18 mouse cellular contexts compared by ENCODE assay signal in the genomic region with DNA sequence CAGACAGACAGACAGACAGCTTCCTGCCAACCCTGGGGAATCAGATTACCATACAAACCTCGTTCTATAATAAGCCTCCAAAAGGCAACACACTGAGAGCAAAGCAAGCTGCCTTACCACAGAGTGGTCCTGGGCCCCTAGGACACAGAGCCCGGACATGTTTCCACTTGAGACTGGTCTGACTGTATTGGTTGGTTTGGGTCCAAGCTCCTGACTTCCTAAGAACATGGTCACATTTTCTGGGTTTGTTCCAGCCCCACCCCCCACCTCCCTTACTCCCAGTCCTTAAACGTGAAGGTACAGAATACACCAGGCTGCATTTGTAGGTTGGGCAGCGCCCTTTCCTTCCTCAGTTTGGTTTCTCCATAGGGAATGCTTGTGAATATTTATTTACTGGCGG. TPM values are rescaled to one million over a fixed set of nuclear protein-coding genes. Genes with fewer than 3 reads are reported as not detected.
DNase-seq lines count a peak whose midpoint lies in the region; ATAC-seq and TF ChIP-seq lines count a peak whose summit lies in the region.
"Had no signal": no experiment of that assay in that cellular context is flagged by ENCODE, and none has a peak within 500 bp of the region (broad histone marks: within the 10 kb centered on the region; RNA-seq: fewer than 3 reads in every experiment).

No protein-coding gene starts in this region.

- ATAC-seq in forebrain, embryonic 13.5 days = no peak
- ATAC-seq in forebrain, embryonic 16.5 days = no peak
- no peak for ATAC-seq in hindbrain, embryonic 16.5 days
- no peak for ATAC-seq in forebrain, embryonic 14.5 days
- ATAC-seq in stomach, postnatal 0 days (ENCODE audit: low FRiP score, low TSS enrichment) = no peak
- ATAC-seq: activated CD4-positive, CD25-positive, alpha-beta regulatory T cell, adult 4 months; Patski had no signal

- H3K4me2 ChIP-seq in forebrain, embryonic 13.5 days = no peak overlapping the region
- no peak overlapping the region for H3K4me2 ChIP-seq in forebrain, embryonic 16.5 days (ENCODE audit: low read length)
- H3K4me2 ChIP-seq in hindbrain, embryonic 16.5 days (ENCODE audit: low read length) = no peak overlapping the region
- no peak overlapping the region for H3K4me2 ChIP-seq in forebrain, embryonic 14.5 days (ENCODE audit: low read length)
- no peak overlapping the region for H3K4me2 ChIP-seq in stomach, postnatal 0 days (replicated peaks; ENCODE audit: low read depth)

- H3K27ac ChIP-seq in forebrain, embryonic 13.5 days = peak overlapping the region; percentile 14; the same call in 1 of the 2 replicates
- no peak overlapping the region for H3K27ac ChIP-seq in forebrain, embryonic 16.5 days (ENCODE audit: low read length)
- peak overlapping the region; percentile 66 for H3K27ac ChIP-seq in hindbrain, embryonic 10.5 days
- no peak overlapping the region for H3K27ac ChIP-seq in hindbrain, embryonic 16.5 days (ENCODE audit: low read depth, low read length)
- no peak overlapping the region for H3K27ac ChIP-seq in forebrain, embryonic 14.5 days (ENCODE audit: low read depth, low read length)
- H3K27ac ChIP-seq in stomach, postnatal 0 days (replicated peaks) = no peak overlapping the region
- H3K27ac ChIP-seq: midbrain, embryonic 10.5 days had no signal

- DNase-seq in hindbrain, embryonic 10.5 days (ENCODE audit: low spot score) = no peak
- peak; percentile 34 for DNase-seq in forebrain, embryonic 14.5 days (ENCODE audit: low spot score)
- DNase-seq in stomach, postnatal 0 days (ENCODE audit: low spot score) = no peak
- DNase-seq: adrenal gland, postnatal 14 days; gastrocnemius, postnatal 10 days; heart, postnatal 10 days; kidney, postnatal 4 days; lung, adult 18-20 months; lung, postnatal 4 days; thymus, adult 2 months had no signal

- peaks cover 57% of the 10 kb centered on the region for H3K4me1 ChIP-seq in forebrain, embryonic 13.5 days
- peaks cover 44% of the 10 kb centered on the region for H3K4me1 ChIP-seq in forebrain, embryonic 16.5 days (replicated peaks; ENCODE audit: control insufficient read depth, insufficient read depth, low read length)
- peaks cover 55% of the 10 kb centered on the region for H3K4me1 ChIP-seq in hindbrain, embryonic 10.5 days (replicated peaks)
- peaks cover 6% of the 10 kb centered on the region for H3K4me1 ChIP-seq in hindbrain, embryonic 16.5 days (ENCODE audit: control insufficient read depth, insufficient read depth, low read depth, low read length)
- peaks cover 37% of the 10 kb centered on the region for H3K4me1 ChIP-seq in E14TG2a.4 (replicated peaks; ENCODE audit: low read depth, low read length)
- peaks cover 24% of the 10 kb centered on the region for H3K4me1 ChIP-seq in forebrain, embryonic 14.5 days (ENCODE audit: control insufficient read depth, insufficient read depth, low read length)
- no peaks in the 10 kb centered on the region for H3K4me1 ChIP-seq in stomach, postnatal 0 days (replicated peaks; ENCODE audit: control insufficient read depth, insufficient read depth)

- TF ChIP-seq CTCF in E14TG2a.4 (conservative IDR thresholded peaks at IDR 0.05; ENCODE audit: low read length) = no peak
- no peak for TF ChIP-seq CTCF in stomach, postnatal 0 days (IDR thresholded peaks at IDR 0.05; ENCODE audit: low read depth)

- TF ChIP-seq EP300 in stomach, postnatal 0 days (optimal IDR thresholded peaks at IDR 0.05) = no peak

- no peak overlapping the region for H3K4me3 ChIP-seq in forebrain, embryonic 13.5 days
- no peak overlapping the region for H3K4me3 ChIP-seq in forebrain, embryonic 16.5 days (replicated peaks; ENCODE audit: low read length)
- no peak overlapping the region for H3K4me3 ChIP-seq in hindbrain, embryonic 10.5 days
- H3K4me3 ChIP-seq in hindbrain, embryonic 16.5 days (ENCODE audit: low read length) = no peak overlapping the region
- 0 out of 2 replicates have a peak overlapping the region, but pooled peaks have one; percentile 2 for H3K4me3 ChIP-seq in E14TG2a.4 (replicated peaks; ENCODE audit: low read length)
- H3K4me3 ChIP-seq in forebrain, embryonic 14.5 days (ENCODE audit: low read depth, low read length) = no peak overlapping the region
- H3K4me3 ChIP-seq in stomach, postnatal 0 days (ENCODE audit: low read depth, low read length) = no peak overlapping the region
- H3K4me3 ChIP-seq: midbrain, embryonic 10.5 days; myocyte had no signal

- H3K9ac ChIP-seq in forebrain, embryonic 13.5 days = no peak overlapping the region
- no peak overlapping the region for H3K9ac ChIP-seq in forebrain, embryonic 16.5 days (replicated peaks; ENCODE audit: low read depth, low read length)
- no peak overlapping the region for H3K9ac ChIP-seq in hindbrain, embryonic 16.5 days (ENCODE audit: low read depth, low read length)
- no peak overlapping the region for H3K9ac ChIP-seq in forebrain, embryonic 14.5 days (ENCODE audit: low read length)
- H3K9ac ChIP-seq in stomach, postnatal 0 days (ENCODE audit: low read length) = no peak overlapping the region

- no peaks in the 10 kb centered on the region for H3K9me3 ChIP-seq in forebrain, embryonic 13.5 days (replicated peaks)
- no peaks in the 10 kb centered on the region for H3K9me3 ChIP-seq in forebrain, embryonic 16.5 days (ENCODE audit: control insufficient read depth, low read length)
- H3K9me3 ChIP-seq in hindbrain, embryonic 10.5 days = no peaks in the 10 kb centered on the region
- H3K9me3 ChIP-seq in hindbrain, embryonic 16.5 days (ENCODE audit: control insufficient read depth, low read length) = no peaks in the 10 kb centered on the region
- H3K9me3 ChIP-seq in E14TG2a.4 (ENCODE audit: low read length) = no peaks in the 10 kb centered on the region
- no peaks in the 10 kb centered on the region for H3K9me3 ChIP-seq in forebrain, embryonic 14.5 days (replicated peaks; ENCODE audit: control insufficient read depth, low read length)
- no peaks in the 10 kb centered on the region for H3K9me3 ChIP-seq in stomach, postnatal 0 days (ENCODE audit: control insufficient read depth, low read length)
- H3K9me3 ChIP-seq: midbrain, embryonic 10.5 days had no signal

- WGBS in forebrain, embryonic 13.5 days = 63% methylated on average over 5 of the region's 5 CpGs
- WGBS in forebrain, embryonic 16.5 days = 64% methylated on average over 5 of the region's 5 CpGs
- 63% methylated on average over 5 of the region's 5 CpGs for WGBS in hindbrain, embryonic 10.5 days
- WGBS in hindbrain, embryonic 16.5 days = 51% methylated on average over 5 of the region's 5 CpGs
- WGBS in forebrain, embryonic 14.5 days = 60% methylated on average over 5 of the region's 5 CpGs
- WGBS in stomach, postnatal 0 days = 51% methylated on average over 5 of the region's 5 CpGs

- peaks cover 49% of the 10 kb centered on the region for H3K36me3 ChIP-seq in forebrain, embryonic 13.5 days (ENCODE audit: poor library complexity, severe bottlenecking)
- peaks cover 2% of the 10 kb centered on the region; the same call in 1 of the 2 replicates for H3K36me3 ChIP-seq in forebrain, embryonic 16.5 days (ENCODE audit: control insufficient read depth, insufficient read depth)
- peaks cover 88% of the 10 kb centered on the region for H3K36me3 ChIP-seq in hindbrain, embryonic 10.5 days
- no peaks in the 10 kb centered on the region for H3K36me3 ChIP-seq in hindbrain, embryonic 16.5 days (ENCODE audit: control insufficient read depth, insufficient read depth, low read length)
- H3K36me3 ChIP-seq in E14TG2a.4 (ENCODE audit: insufficient read depth, low read length) = no peaks in the 10 kb centered on the region
- peaks cover 29% of the 10 kb centered on the region for H3K36me3 ChIP-seq in forebrain, embryonic 14.5 days (ENCODE audit: control insufficient read depth, insufficient read depth, low read length)
- H3K36me3 ChIP-seq in stomach, postnatal 0 days (ENCODE audit: control insufficient read depth, insufficient read depth, low read length) = no peaks in the 10 kb centered on the region; the same call in 1 of the 2 replicates

- H3K27me3 ChIP-seq in forebrain, embryonic 13.5 days = no peaks in the 10 kb centered on the region
- no peaks in the 10 kb centered on the region for H3K27me3 ChIP-seq in forebrain, embryonic 16.5 days (replicated peaks; ENCODE audit: control insufficient read depth, insufficient read depth, low read length)
- H3K27me3 ChIP-seq in hindbrain, embryonic 10.5 days (ENCODE audit: insufficient read depth, poor library complexity, severe bottlenecking) = no peaks in the 10 kb centered on the region
- H3K27me3 ChIP-seq in hindbrain, embryonic 16.5 days (replicated peaks; ENCODE audit: control insufficient read depth, insufficient read depth, low read length) = no peaks in the 10 kb centered on the region
- peaks cover 7% of the 10 kb centered on the region; the same call in 1 of the 2 replicates for H3K27me3 ChIP-seq in E14TG2a.4 (ENCODE audit: insufficient read depth, low read length)
- no peaks in the 10 kb centered on the region for H3K27me3 ChIP-seq in forebrain, embryonic 14.5 days (replicated peaks; ENCODE audit: control insufficient read depth, insufficient read depth, low read length)
- no peaks in the 10 kb centered on the region for H3K27me3 ChIP-seq in stomach, postnatal 0 days (ENCODE audit: control insufficient read depth, insufficient read depth, low read length)
- H3K27me3 ChIP-seq: Patski had no signal

RNA-seq across cellular contexts. Expression of a gene that starts 52.0 kb away (rescaled TPM):
- polyA plus RNA-seq in forebrain, embryonic 13.5 days (2015; fragmentation: Nextera tagmentation; extraction: Ambion mirVana) = 0.08 TPM in 1 of 2 replicates, not detected in the other
- 0.11 TPM in 1 of 2 replicates, not detected in the other for polyA plus RNA-seq in forebrain, embryonic 16.5 days (2015; fragmentation: Nextera tagmentation; extraction: Ambion mirVana)
- 0.09 and 0.26 TPM in 2 replicates for polyA plus RNA-seq in hindbrain, embryonic 10.5 days (2016; fragmentation: Nextera tagmentation; extraction: Ambion mirVana)
- not detected in 2 replicates for polyA plus RNA-seq in hindbrain, embryonic 16.5 days (2015; fragmentation: Nextera tagmentation; extraction: Ambion mirVana)
- not detected in 2 replicates for polyA plus RNA-seq in forebrain, embryonic 14.5 days (2014; fragmentation: Nextera tagmentation; extraction: Ambion mirVana)
- polyA plus RNA-seq in stomach, postnatal 0 days (2015; fragmentation: Nextera tagmentation; extraction: Ambion mirVana) = 8.7 and 10.6 TPM in 2 replicates
- polyA plus RNA-seq: Patski had no signal

RNA-seq across cellular contexts. Expression of a gene that starts 57.6 kb away (rescaled TPM):
- polyA plus RNA-seq in forebrain, embryonic 13.5 days (2015; fragmentation: Nextera tagmentation; extraction: Ambion mirVana) = 21.3 and 22.3 TPM in 2 replicates
- polyA plus RNA-seq in forebrain, embryonic 16.5 days (2015; fragmentation: Nextera tagmentation; extraction: Ambion mirVana) = 18.6 and 19.7 TPM in 2 replicates
- 21.9 and 22.8 TPM in 2 replicates for polyA plus RNA-seq in hindbrain, embryonic 10.5 days (2016; fragmentation: Nextera tagmentation; extraction: Ambion mirVana)
- 7.2 and 10.0 TPM in 2 replicates for polyA plus RNA-seq in hindbrain, embryonic 16.5 days (2015; fragmentation: Nextera tagmentation; extraction: Ambion mirVana)
- polyA plus RNA-seq in forebrain, embryonic 14.5 days (2014; fragmentation: Nextera tagmentation; extraction: Ambion mirVana) = 14.3 and 15.0 TPM in 2 replicates
- polyA plus RNA-seq in stomach, postnatal 0 days (2015; fragmentation: Nextera tagmentation; extraction: Ambion mirVana) = 8.5 and 9.1 TPM in 2 replicates

Comparison
In these comparisons a context has a peak if more than half of its experiments do, and no peak if none do; other contexts are left out.
1. H3K27ac ChIP-seq: peak in forebrain, embryonic 13.5 days (single experiment) and hindbrain, embryonic 10.5 days (single experiment); none in forebrain, embryonic 16.5 days (single experiment), hindbrain, embryonic 16.5 days (single experiment), forebrain, embryonic 14.5 days (single experiment) and stomach, postnatal 0 days (single experiment).